Mouse (Mus musculus): ENCODE measurements around the gene Tmem267. TPM values are rescaled to one million over a fixed set of nuclear protein-coding genes. Genes with fewer than 3 reads are reported as not detected.

Gene Tmem267
- polyA plus RNA-seq, 1 experiment, result 0.04 TPM

DNA sequence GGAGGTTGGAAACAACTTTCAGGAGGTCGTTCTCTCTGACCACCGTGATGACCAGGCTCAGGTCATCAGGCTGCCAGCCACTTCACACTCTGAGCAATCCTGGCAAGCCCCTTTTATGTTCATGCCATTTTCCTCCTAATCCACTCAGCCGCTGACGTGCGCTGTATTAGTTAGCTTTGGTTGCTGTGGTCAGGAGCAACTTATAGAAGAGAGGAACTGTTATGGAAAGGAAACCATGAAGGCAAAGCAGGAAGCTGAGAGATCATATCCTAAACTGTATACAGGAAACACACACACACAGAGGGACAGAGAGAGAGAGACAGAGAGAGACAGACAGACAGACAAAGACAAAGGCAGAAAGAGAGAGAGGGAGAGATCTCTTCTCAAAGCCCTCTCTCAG is 151.5 kb downstream of the Tmem267 start:
- no peak overlapping the region for H3K4me3 ChIP-seq (replicated peaks)
- no peaks in the 10 kb centered on the region; the same call in 1 of the 2 replicates for H3K4me1 ChIP-seq (ENCODE audit: control insufficient read depth)
- H3K36me3 ChIP-seq (ENCODE audit: control insufficient read depth), result no peaks in the 10 kb centered on the region
- TF ChIP-seq TAL1 (IDR thresholded peaks at IDR 0.05; ENCODE audit: low read length) (no peak), GATA1 (IDR thresholded peaks at IDR 0.05; ENCODE audit: low read length) (no peak)
- H3K9me3 ChIP-seq (ENCODE audit: control insufficient read depth, low read length), result no peaks in the 10 kb centered on the region
- no peaks in the 10 kb centered on the region for H3K27me3 ChIP-seq (ENCODE audit: control insufficient read depth)

DNA sequence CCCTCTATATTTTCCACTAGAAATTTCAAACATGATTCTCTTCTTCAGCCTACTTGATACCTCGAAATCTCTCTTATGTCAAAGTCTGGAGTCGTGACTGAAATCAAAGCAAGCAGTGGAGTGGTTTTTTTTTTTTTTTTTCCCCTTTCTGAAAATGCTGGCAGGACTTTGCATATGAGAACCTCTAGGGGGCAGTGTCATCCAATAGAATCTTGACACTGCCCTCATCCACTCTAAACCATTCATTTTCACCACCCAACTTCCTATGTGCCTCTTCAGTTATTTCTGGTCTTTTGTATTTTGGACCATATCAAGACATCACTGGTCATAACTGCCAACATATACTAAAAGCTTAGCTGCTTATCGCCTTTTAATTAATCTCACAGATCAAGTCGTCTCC is 152.7 kb downstream of the Tmem267 start:
- Histone ChIP-seq H3K9me3 (ENCODE audit: control insufficient read depth, low read length) (no peaks in the 10 kb centered on the region), H3K27me3 (ENCODE audit: control insufficient read depth) (no peaks in the 10 kb centered on the region), H3K4me1 (ENCODE audit: control insufficient read depth) (no peaks in the 10 kb centered on the region; the same call in 1 of the 2 replicates), H3K4me3 (replicated peaks) (no peak overlapping the region), H3K36me3 (ENCODE audit: control insufficient read depth) (no peaks in the 10 kb centered on the region)
- no peak for TF ChIP-seq TAL1 (IDR thresholded peaks at IDR 0.05; ENCODE audit: low read length)
- no peak for TF ChIP-seq GATA1 (IDR thresholded peaks at IDR 0.05; ENCODE audit: low read length)

DNA sequence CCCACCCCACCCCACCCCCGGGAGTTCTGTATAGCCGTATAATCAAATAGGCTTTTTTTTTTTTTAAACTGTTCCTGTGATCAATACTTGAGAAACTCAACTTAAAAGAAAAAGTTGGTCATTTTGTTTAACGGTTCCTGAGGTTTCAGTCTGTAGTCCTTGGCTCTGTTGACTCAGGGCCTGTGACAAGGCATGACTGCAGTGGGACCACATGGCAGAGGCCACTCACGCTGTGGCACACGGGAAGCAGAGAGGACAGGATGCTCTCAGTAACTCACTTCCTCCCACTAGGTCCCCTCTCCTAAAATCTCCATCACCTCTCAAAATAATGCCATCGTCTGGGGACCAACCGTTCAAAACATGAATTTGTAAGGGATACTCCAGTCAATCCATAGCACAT is 153.3 kb downstream of the Tmem267 start:
- Histone ChIP-seq H3K36me3 (ENCODE audit: control insufficient read depth) (no peaks in the 10 kb centered on the region), H3K9me3 (ENCODE audit: control insufficient read depth, low read length) (no peaks in the 10 kb centered on the region), H3K4me1 (ENCODE audit: control insufficient read depth) (no peaks in the 10 kb centered on the region; the same call in 1 of the 2 replicates), H3K27me3 (ENCODE audit: control insufficient read depth) (no peaks in the 10 kb centered on the region), H3K4me3 (replicated peaks) (no peak overlapping the region)
- TF ChIP-seq TAL1 (IDR thresholded peaks at IDR 0.05; ENCODE audit: low read length) (no peak), GATA1 (IDR thresholded peaks at IDR 0.05; ENCODE audit: low read length) (no peak)

DNA sequence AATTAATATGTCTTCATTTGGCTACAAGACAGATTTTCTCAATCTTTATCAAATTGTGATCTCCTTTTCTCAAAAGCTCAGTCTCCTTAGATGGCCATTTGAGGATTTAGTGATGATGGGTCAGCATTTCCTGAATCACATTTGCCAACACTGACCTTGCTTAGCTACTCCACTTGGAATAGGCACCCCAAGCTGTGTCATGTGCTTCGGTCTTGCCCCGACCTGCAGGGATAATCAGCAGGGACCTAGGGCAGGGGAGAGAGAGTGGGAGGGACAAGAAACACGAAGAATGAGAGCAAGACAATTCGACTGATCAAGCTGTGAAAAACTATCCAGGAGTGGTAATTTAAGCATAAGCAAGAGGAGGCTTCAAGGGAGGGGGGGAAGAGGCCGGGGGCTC is 156.9 kb downstream of the Tmem267 start:
- Histone ChIP-seq H3K36me3 (ENCODE audit: control insufficient read depth) (no peaks in the 10 kb centered on the region), H3K9me3 (ENCODE audit: control insufficient read depth, low read length) (no peaks in the 10 kb centered on the region), H3K27me3 (ENCODE audit: control insufficient read depth) (no peaks in the 10 kb centered on the region), H3K4me3 (replicated peaks) (no peak overlapping the region), H3K4me1 (ENCODE audit: control insufficient read depth) (no peaks in the 10 kb centered on the region; the same call in 1 of the 2 replicates)
- TF ChIP-seq GATA1 (IDR thresholded peaks at IDR 0.05; ENCODE audit: low read length), result no peak
- TF ChIP-seq TAL1 (IDR thresholded peaks at IDR 0.05; ENCODE audit: low read length), result no peak

DNA sequence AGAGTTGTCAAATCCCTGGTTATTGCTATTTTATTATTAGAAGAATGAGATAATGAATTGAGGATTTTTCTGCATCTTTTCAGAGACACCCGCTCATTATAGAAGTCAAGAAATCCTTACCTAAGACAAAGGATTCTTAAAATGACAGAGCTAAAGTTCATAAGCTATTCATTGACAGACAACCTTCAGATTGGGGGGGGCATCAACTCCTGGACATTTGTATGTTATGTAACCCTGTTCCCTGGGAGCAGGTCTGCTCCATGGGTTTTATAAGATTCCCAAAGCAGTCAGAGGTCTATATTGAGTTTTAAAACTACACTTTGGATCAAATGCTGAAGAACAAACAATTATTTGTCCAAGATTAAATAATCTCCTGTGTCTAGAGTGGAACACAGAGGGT is 158.7 kb downstream of the Tmem267 start:
- Histone ChIP-seq H3K27me3 (ENCODE audit: control insufficient read depth) (no peaks in the 10 kb centered on the region), H3K4me3 (replicated peaks) (no peak overlapping the region), H3K36me3 (ENCODE audit: control insufficient read depth) (no peaks in the 10 kb centered on the region), H3K9me3 (ENCODE audit: control insufficient read depth, low read length) (no peaks in the 10 kb centered on the region), H3K4me1 (ENCODE audit: control insufficient read depth) (no peaks in the 10 kb centered on the region)
- no peak for TF ChIP-seq TAL1 (IDR thresholded peaks at IDR 0.05; ENCODE audit: low read length)
- TF ChIP-seq GATA1 (IDR thresholded peaks at IDR 0.05; ENCODE audit: low read length), result no peak

DNA sequence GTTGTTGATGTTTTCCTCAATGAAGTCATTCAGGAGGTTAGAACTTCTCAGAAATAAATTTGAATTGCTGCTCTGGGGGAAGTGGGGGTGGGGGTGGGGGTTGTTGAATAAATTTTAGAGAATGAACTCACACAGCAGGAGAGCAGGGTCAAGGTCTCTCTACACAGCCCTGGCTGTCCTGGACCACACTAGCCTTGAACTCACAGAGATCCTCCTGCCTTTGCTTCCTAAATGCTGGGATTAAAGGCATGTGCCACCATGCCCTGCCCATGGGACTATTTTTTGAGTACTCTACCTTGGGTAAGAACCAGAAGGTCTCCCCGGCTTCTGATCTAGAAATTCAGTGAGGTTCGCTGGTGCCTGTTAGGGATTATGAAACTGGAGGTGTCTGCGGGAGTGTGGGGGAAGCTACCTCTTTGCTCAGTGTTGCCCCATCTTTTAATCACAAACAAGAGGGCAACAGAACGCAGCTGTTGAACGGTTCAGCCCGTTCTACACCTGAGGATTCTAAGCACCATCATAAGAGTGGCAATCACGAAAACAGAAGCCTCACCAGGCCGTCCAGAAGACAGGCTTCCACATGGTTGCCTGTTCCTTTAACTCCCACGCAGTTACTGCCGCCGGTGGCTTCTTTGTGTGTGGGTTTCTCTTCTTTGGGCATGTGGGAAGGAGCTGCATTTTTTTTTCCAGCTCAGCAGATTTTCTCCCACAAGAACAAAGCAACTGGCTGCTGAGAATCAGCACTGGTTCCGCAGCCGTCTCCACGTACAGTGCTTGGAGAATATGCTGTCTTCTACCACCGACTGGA is 161.3 kb downstream of the Tmem267 start:
- no peaks in the 10 kb centered on the region for H3K27me3 ChIP-seq (ENCODE audit: control insufficient read depth)
- H3K4me1 ChIP-seq (ENCODE audit: control insufficient read depth), result no peaks in the 10 kb centered on the region
- no peak for TF ChIP-seq GATA1 (IDR thresholded peaks at IDR 0.05; ENCODE audit: low read length)
- no peaks in the 10 kb centered on the region for H3K9me3 ChIP-seq (ENCODE audit: control insufficient read depth, low read length)
- H3K4me3 ChIP-seq (replicated peaks), result no peak overlapping the region
- no peaks in the 10 kb centered on the region for H3K36me3 ChIP-seq (ENCODE audit: control insufficient read depth)

DNA sequence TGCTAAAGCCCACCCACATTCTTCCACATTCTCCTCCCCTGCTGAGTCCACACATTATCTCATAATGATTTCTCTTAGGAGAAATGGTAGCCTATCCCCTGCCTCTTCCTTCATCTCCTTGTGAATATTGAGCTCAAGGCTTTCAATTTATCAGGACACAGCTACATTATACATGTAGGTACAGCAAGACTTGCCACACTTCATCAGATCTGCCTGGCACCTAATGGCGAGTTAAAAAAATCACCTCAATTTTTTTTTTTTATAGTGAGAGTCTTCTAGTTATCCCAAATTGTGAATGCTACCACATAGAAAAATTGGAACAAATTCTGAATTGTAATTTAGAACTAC is 161.8 kb downstream of the Tmem267 start:
- Histone ChIP-seq H3K27me3 (ENCODE audit: control insufficient read depth) (no peaks in the 10 kb centered on the region), H3K36me3 (ENCODE audit: control insufficient read depth) (no peaks in the 10 kb centered on the region), H3K9me3 (ENCODE audit: control insufficient read depth, low read length) (no peaks in the 10 kb centered on the region), H3K4me3 (replicated peaks) (no peak overlapping the region), H3K4me1 (ENCODE audit: control insufficient read depth) (no peaks in the 10 kb centered on the region)
- TF ChIP-seq GATA1 (IDR thresholded peaks at IDR 0.05; ENCODE audit: low read length) (no peak), TAL1 (IDR thresholded peaks at IDR 0.05; ENCODE audit: low read length) (no peak)

DNA sequence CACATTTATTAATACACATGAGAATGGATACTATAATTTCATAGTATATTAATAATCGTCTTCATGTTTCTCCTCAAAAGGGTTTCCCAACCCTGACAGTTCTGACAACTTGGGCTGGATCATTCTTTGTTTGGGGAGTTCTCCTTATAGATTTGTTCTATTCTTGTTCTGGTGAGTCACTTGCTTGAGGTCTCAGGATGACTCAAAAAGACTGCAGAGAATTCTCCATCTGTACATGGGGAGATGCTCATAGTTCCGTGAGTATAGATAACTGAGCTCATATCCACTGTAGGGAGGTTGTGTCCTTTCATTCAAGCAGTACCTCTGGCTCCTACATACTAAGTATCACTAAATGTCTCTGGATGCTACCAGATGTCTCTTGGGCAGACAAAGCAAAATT is 166.9 kb downstream of the Tmem267 start:
- Histone ChIP-seq H3K36me3 (ENCODE audit: control insufficient read depth) (no peaks in the 10 kb centered on the region), H3K4me1 (ENCODE audit: control insufficient read depth) (no peaks in the 10 kb centered on the region)

DNA sequence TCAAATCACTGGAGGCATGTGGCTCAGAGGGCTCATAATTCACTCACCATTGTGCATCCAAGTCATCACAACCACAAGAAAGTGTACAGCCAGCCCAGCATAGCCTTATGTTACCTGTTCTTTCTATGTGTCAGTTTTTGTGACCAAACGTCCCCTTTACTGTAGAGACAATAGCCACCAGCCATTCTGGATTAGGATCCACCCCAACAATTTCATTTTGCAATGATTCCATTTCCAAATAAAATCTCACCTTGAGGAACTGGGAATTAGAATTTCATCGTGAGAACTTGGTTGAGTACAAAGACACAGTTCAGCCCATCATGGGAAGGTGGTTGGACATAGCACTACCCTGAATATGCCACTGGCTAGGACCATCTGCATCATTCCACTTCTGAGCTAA is 168.4 kb downstream of the Tmem267 start:
- no peak overlapping the region for H3K4me3 ChIP-seq (replicated peaks)
- TF ChIP-seq TAL1 (IDR thresholded peaks at IDR 0.05; ENCODE audit: low read length), result no peak
- no peak for TF ChIP-seq GATA1 (IDR thresholded peaks at IDR 0.05; ENCODE audit: low read length)
- H3K27me3 ChIP-seq (ENCODE audit: control insufficient read depth), result no peaks in the 10 kb centered on the region
- no peaks in the 10 kb centered on the region for H3K36me3 ChIP-seq (ENCODE audit: control insufficient read depth)
- no peaks in the 10 kb centered on the region for H3K4me1 ChIP-seq (ENCODE audit: control insufficient read depth)
- H3K9me3 ChIP-seq (ENCODE audit: control insufficient read depth, low read length), result no peaks in the 10 kb centered on the region

More for the DNA sequence above, 166.9 kb downstream of the Tmem267 start:
- H3K27me3 ChIP-seq (ENCODE audit: control insufficient read depth), result no peaks in the 10 kb centered on the region
- TF ChIP-seq TAL1 (IDR thresholded peaks at IDR 0.05; ENCODE audit: low read length) (no peak), GATA1 (IDR thresholded peaks at IDR 0.05; ENCODE audit: low read length) (no peak)
- no peak overlapping the region for H3K4me3 ChIP-seq (replicated peaks)
- no peaks in the 10 kb centered on the region for H3K9me3 ChIP-seq (ENCODE audit: control insufficient read depth, low read length)
